Mouse (Mus musculus): ENCODE data around the gene Inpp5a.

The Inpp5a gene

GRCm38 (mm10) chr7:139479626-139480025, 90.7 kb downstream of the Inpp5a start:
- no peak for DNase-seq (ENCODE audit: low spot score)

GRCm38 (mm10) chr7:139484206-139484955, 95.5 kb downstream of the Inpp5a start:
- peak; percentile 47 for DNase-seq (ENCODE audit: low spot score)

- DNase-seq (ENCODE audit: low spot score), result no peak
These were observed 100.9 kb downstream of the Inpp5a start for GRCm38 (mm10) chr7:139489721-139490211.

- DNase-seq (ENCODE audit: low spot score), result no peak
These were observed 103.4 kb downstream of the Inpp5a start for GRCm38 (mm10) chr7:139492351-139492750.

- DNase-seq (ENCODE audit: low spot score), result no peak
These were observed 104.0 kb downstream of the Inpp5a start for GRCm38 (mm10) chr7:139492946-139493345.

GRCm38 (mm10) chr7:139495791-139496190, 106.9 kb downstream of the Inpp5a start:
- DNase-seq (ENCODE audit: low spot score), result no peak

- DNase-seq (ENCODE audit: low spot score), result no peak
These were observed 109.2 kb downstream of the Inpp5a start for GRCm38 (mm10) chr7:139498038-139498625.

- DNase-seq (ENCODE audit: low spot score), result no peak
These were observed 115.2 kb downstream of the Inpp5a start for GRCm38 (mm10) chr7:139504064-139504463.

- DNase-seq (ENCODE audit: low spot score), result no peak
These were observed 117.9 kb downstream of the Inpp5a start for GRCm38 (mm10) chr7:139506677-139507412.

- no peak for DNase-seq (ENCODE audit: low spot score)
These were observed 120.0 kb downstream of the Inpp5a start for GRCm38 (mm10) chr7:139508938-139509337.

GRCm38 (mm10) chr7:139515959-139516660, 127.2 kb downstream of the Inpp5a start:
- DNase-seq (ENCODE audit: low spot score), result no peak

GRCm38 (mm10) chr7:139516661-139517016, 127.7 kb downstream of the Inpp5a start:
- no peak for DNase-seq (ENCODE audit: low spot score)

GRCm38 (mm10) chr7:139518352-139518751, 129.4 kb downstream of the Inpp5a start:
- DNase-seq (ENCODE audit: low spot score), result no peak

GRCm38 (mm10) chr7:139528309-139529076, 139.6 kb downstream of the Inpp5a start:
- DNase-seq (ENCODE audit: low spot score), result no peak

GRCm38 (mm10) chr7:139529208-139529607, 140.3 kb downstream of the Inpp5a start:
- no peak for DNase-seq (ENCODE audit: low spot score)

- no peak for DNase-seq (ENCODE audit: low spot score)
These were observed 141.9 kb downstream of the Inpp5a start for GRCm38 (mm10) chr7:139530591-139531427.

- no peak for DNase-seq (ENCODE audit: low spot score)
These were observed 142.5 kb downstream of the Inpp5a start for GRCm38 (mm10) chr7:139531428-139531801.

GRCm38 (mm10) chr7:139536331-139536730, 147.4 kb downstream of the Inpp5a start:
- DNase-seq (ENCODE audit: low spot score), result no peak

GRCm38 (mm10) chr7:139536831-139537230, 147.9 kb downstream of the Inpp5a start:
- no peak for DNase-seq (ENCODE audit: low spot score)

- DNase-seq (ENCODE audit: low spot score), result no peak
These were observed 148.9 kb downstream of the Inpp5a start for GRCm38 (mm10) chr7:139537831-139538230.

- DNase-seq (ENCODE audit: low spot score), result no peak
These were observed 149.6 kb downstream of the Inpp5a start for GRCm38 (mm10) chr7:139538541-139538940.
